Mouse (Mus musculus) lung, postnatal 10 days (tissue): ENCODE data around the gene H60b.
"Not testable (repeated sequence)": the region's sequence is repeated elsewhere in the genome, so short reads cannot be mapped to it uniquely, and the experiment has no call there.

Experiments
- DNase-seq: peaks from one replicate; pipeline ENCODE4 v3.0.0; 2021

Gene H60b

GRCm38 (mm10) chr10:22165328-22166003, 7.1 kb downstream of the H60b start:
- DNase-seq = not testable (repeated sequence)

GRCm38 (mm10) chr10:22166025-22166424, 7.6 kb downstream of the H60b start:
- DNase-seq = not testable (repeated sequence)

- DNase-seq = not testable (repeated sequence)
Measured at GRCm38 (mm10) chr10:22167061-22167460, 8.7 kb downstream of the H60b start.

- not testable (repeated sequence) for DNase-seq
Measured at GRCm38 (mm10) chr10:22169116-22169515, 10.7 kb downstream of the H60b start.

- DNase-seq = not testable (repeated sequence)
Measured at GRCm38 (mm10) chr10:22172431-22173334, 14.3 kb downstream of the H60b start.

- not testable (repeated sequence) for DNase-seq
Measured at GRCm38 (mm10) chr10:22173335-22174189, 15.2 kb downstream of the H60b start.

GRCm38 (mm10) chr10:22174190-22174487, 15.8 kb downstream of the H60b start:
- not testable (repeated sequence) for DNase-seq

- DNase-seq = not testable (repeated sequence)
Measured at GRCm38 (mm10) chr10:22176515-22176914, 18.1 kb downstream of the H60b start.

- DNase-seq = not testable (repeated sequence)
Measured at GRCm38 (mm10) chr10:22191035-22191434, 32.6 kb downstream of the H60b start.

GRCm38 (mm10) chr10:22201352-22201751, 43.0 kb downstream of the H60b start:
- DNase-seq = not testable (repeated sequence)

- DNase-seq = not testable (repeated sequence)
Measured at GRCm38 (mm10) chr10:22202784-22203583, 44.6 kb downstream of the H60b start.

GRCm38 (mm10) chr10:22206443-22206842, 48.1 kb downstream of the H60b start:
- not testable (repeated sequence) for DNase-seq

- peak; percentile 72 for DNase-seq
Measured at GRCm38 (mm10) chr10:22212012-22212696, 53.8 kb downstream of the H60b start.

GRCm38 (mm10) chr10:22223474-22224349, 65.3 kb downstream of the H60b start:
- DNase-seq = peak; percentile 16

GRCm38 (mm10) chr10:22265060-22265459, 106.7 kb downstream of the H60b start:
- DNase-seq = no peak

- not testable (repeated sequence) for DNase-seq
Measured at GRCm38 (mm10) chr10:22270879-22271786, 112.7 kb downstream of the H60b start.

- not testable (repeated sequence) for DNase-seq
Measured at GRCm38 (mm10) chr10:22272914-22273683, 114.7 kb downstream of the H60b start.

- DNase-seq = no peak
Measured at GRCm38 (mm10) chr10:22273684-22274305, 115.4 kb downstream of the H60b start.
